Mouse (Mus musculus): Measurements from ENCODE around the gene Crtac1. TPM values are rescaled to one million over a fixed set of nuclear protein-coding genes. Genes with fewer than 3 reads are reported as not detected.

Crtac1 gene
- polyA plus RNA-seq, 1 experiment from 2014 or later = 0.80 TPM

GRCm38 (mm10) chr19:42363551-42363950 lies 68.0 kb downstream of the Crtac1 start:
- ATAC-seq (ENCODE audit: insufficient number of reproducible peaks, insufficient read depth, low FRiP score, low read depth) = no peak
- no peaks in the 10 kb centered on the region for H3K36me3 ChIP-seq (ENCODE audit: control insufficient read depth, insufficient read depth, low read length)

GRCm38 (mm10) chr19:42358406-42358805 lies 73.2 kb downstream of the Crtac1 start:
- H3K4me2 ChIP-seq (ENCODE audit: low read length) = no peak overlapping the region
- no peak for ATAC-seq (ENCODE audit: insufficient number of reproducible peaks, insufficient read depth, low FRiP score, low read depth)
- H3K4me3 ChIP-seq (ENCODE audit: control insufficient read depth in 1 of 2, insufficient read depth in 1 of 2, low read depth in 1 of 2, low read length in 2 of 2) = no peak overlapping the region
- H3K36me3 ChIP-seq (ENCODE audit: control insufficient read depth, insufficient read depth, low read length) = no peaks in the 10 kb centered on the region
- 0 out of 2 replicates have a peak, but pooled peaks cover 3% of the 10 kb centered on the region for H3K27me3 ChIP-seq (ENCODE audit: control insufficient read depth, insufficient read depth, low read length)
- H3K27ac ChIP-seq (replicated peaks in 1 of 2; ENCODE audit: control insufficient read depth in 1 of 2, insufficient read depth in 1 of 2, low read depth in 2 of 2, low read length in 2 of 2) = no peak overlapping the region
- WGBS = 62% methylated on average over 7 of the region's 7 CpGs
- no peak overlapping the region for H3K9ac ChIP-seq (ENCODE audit: low read length)
- H3K4me1 ChIP-seq (ENCODE audit: control insufficient read depth in 2 of 2, insufficient read depth in 2 of 2, low read length in 2 of 2) = no peaks in the 10 kb centered on the region
- H3K9me3 ChIP-seq (ENCODE audit: control insufficient read depth, low read length) = no peaks in the 10 kb centered on the region

More at GRCm38 (mm10) chr19:42363551-42363950, 68.0 kb downstream of the Crtac1 start:
- Histone ChIP-seq H3K4me2 (ENCODE audit: low read length) (no peak overlapping the region), H3K27ac (replicated peaks in 1 of 2; ENCODE audit: control insufficient read depth in 1 of 2, insufficient read depth in 1 of 2, low read depth in 2 of 2, low read length in 2 of 2) (no peak overlapping the region), H3K4me3 (ENCODE audit: control insufficient read depth in 1 of 2, insufficient read depth in 1 of 2, low read depth in 1 of 2, low read length in 2 of 2) (no peak overlapping the region), H3K9ac (ENCODE audit: low read length) (no peak overlapping the region), H3K4me1 (ENCODE audit: control insufficient read depth in 2 of 2, insufficient read depth in 2 of 2, low read length in 2 of 2) (no peaks in the 10 kb centered on the region), H3K27me3 (ENCODE audit: control insufficient read depth, insufficient read depth, low read length) (0 out of 2 replicates have a peak, but pooled peaks cover under 1% of the 10 kb centered on the region), H3K9me3 (ENCODE audit: control insufficient read depth, low read length) (no peaks in the 10 kb centered on the region)
- WGBS = 77% methylated on average over 4 of the region's 4 CpGs

GRCm38 (mm10) chr19:42356854-42357253 lies 74.7 kb downstream of the Crtac1 start:
- Histone ChIP-seq H3K9me3 (ENCODE audit: control insufficient read depth, low read length) (no peaks in the 10 kb centered on the region), H3K27me3 (ENCODE audit: control insufficient read depth, insufficient read depth, low read length) (0 out of 2 replicates have a peak, but pooled peaks cover 3% of the 10 kb centered on the region), H3K4me2 (ENCODE audit: low read length) (no peak overlapping the region), H3K9ac (ENCODE audit: low read length) (no peak overlapping the region), H3K4me3 (ENCODE audit: control insufficient read depth in 1 of 2, insufficient read depth in 1 of 2, low read depth in 1 of 2, low read length in 2 of 2) (no peak overlapping the region), H3K4me1 (ENCODE audit: control insufficient read depth in 2 of 2, insufficient read depth in 2 of 2, low read length in 2 of 2) (no peaks in the 10 kb centered on the region), H3K27ac (replicated peaks in 1 of 2; ENCODE audit: control insufficient read depth in 1 of 2, insufficient read depth in 1 of 2, low read depth in 2 of 2, low read length in 2 of 2) (no peak overlapping the region), H3K36me3 (ENCODE audit: control insufficient read depth, insufficient read depth, low read length) (no peaks in the 10 kb centered on the region)
- no peak for ATAC-seq (ENCODE audit: insufficient number of reproducible peaks, insufficient read depth, low FRiP score, low read depth)
- 71% methylated on average over 5 of the region's 5 CpGs for WGBS

GRCm38 (mm10) chr19:42355476-42355875 lies 76.1 kb downstream of the Crtac1 start:
- H3K4me1 ChIP-seq (ENCODE audit: control insufficient read depth in 2 of 2, insufficient read depth in 2 of 2, low read length in 2 of 2) = no peaks in the 10 kb centered on the region
- no peak overlapping the region for H3K4me3 ChIP-seq (ENCODE audit: control insufficient read depth in 1 of 2, insufficient read depth in 1 of 2, low read depth in 1 of 2, low read length in 2 of 2)
- H3K9me3 ChIP-seq (ENCODE audit: control insufficient read depth, low read length) = no peaks in the 10 kb centered on the region
- no peak overlapping the region for H3K9ac ChIP-seq (ENCODE audit: low read length)
- no peaks in the 10 kb centered on the region for H3K36me3 ChIP-seq (ENCODE audit: control insufficient read depth, insufficient read depth, low read length)
- H3K4me2 ChIP-seq (ENCODE audit: low read length) = no peak overlapping the region
- no peak overlapping the region for H3K27ac ChIP-seq (replicated peaks in 1 of 2; ENCODE audit: control insufficient read depth in 1 of 2, insufficient read depth in 1 of 2, low read depth in 2 of 2, low read length in 2 of 2)
- 0 out of 2 replicates have a peak, but pooled peaks cover 3% of the 10 kb centered on the region for H3K27me3 ChIP-seq (ENCODE audit: control insufficient read depth, insufficient read depth, low read length)
- ATAC-seq (ENCODE audit: insufficient number of reproducible peaks, insufficient read depth, low FRiP score, low read depth) = no peak
- 91% methylated on average over 16 of the region's 16 CpGs for WGBS

- WGBS = 46% methylated on average over 6 of the region's 6 CpGs
- H3K4me2 ChIP-seq (ENCODE audit: low read length) = no peak overlapping the region
- H3K36me3 ChIP-seq (ENCODE audit: control insufficient read depth, insufficient read depth, low read length) = no peaks in the 10 kb centered on the region
- H3K9ac ChIP-seq (ENCODE audit: low read length) = no peak overlapping the region
- H3K4me3 ChIP-seq (ENCODE audit: control insufficient read depth in 1 of 2, insufficient read depth in 1 of 2, low read depth in 1 of 2, low read length in 2 of 2) = no peak overlapping the region
- no peak for ATAC-seq (ENCODE audit: insufficient number of reproducible peaks, insufficient read depth, low FRiP score, low read depth)
- H3K27me3 ChIP-seq (ENCODE audit: control insufficient read depth, insufficient read depth, low read length) = no peaks in the 10 kb centered on the region
- no peak overlapping the region for H3K27ac ChIP-seq (replicated peaks in 1 of 2; ENCODE audit: control insufficient read depth in 1 of 2, insufficient read depth in 1 of 2, low read depth in 2 of 2, low read length in 2 of 2)
- H3K9me3 ChIP-seq (ENCODE audit: control insufficient read depth, low read length) = no peaks in the 10 kb centered on the region
- no peaks in the 10 kb centered on the region for H3K4me1 ChIP-seq (ENCODE audit: control insufficient read depth in 2 of 2, insufficient read depth in 2 of 2, low read length in 2 of 2)
Observed at GRCm38 (mm10) chr19:42341183-42341582, 90.4 kb downstream of the Crtac1 start.

GRCm38 (mm10) chr19:42332081-42332736 lies 99.4 kb downstream of the Crtac1 start:
- no peaks in the 10 kb centered on the region for H3K36me3 ChIP-seq (ENCODE audit: control insufficient read depth, insufficient read depth, low read length)
- H3K4me2 ChIP-seq (ENCODE audit: low read length) = no peak overlapping the region
- H3K27me3 ChIP-seq (ENCODE audit: control insufficient read depth, insufficient read depth, low read length) = no peaks in the 10 kb centered on the region
- no peak for ATAC-seq (ENCODE audit: insufficient number of reproducible peaks, insufficient read depth, low FRiP score, low read depth)
- H3K4me3 ChIP-seq (ENCODE audit: control insufficient read depth in 1 of 2, insufficient read depth in 1 of 2, low read depth in 1 of 2, low read length in 2 of 2) = no peak overlapping the region
- no peak overlapping the region for H3K27ac ChIP-seq (replicated peaks in 1 of 2; ENCODE audit: control insufficient read depth in 1 of 2, insufficient read depth in 1 of 2, low read depth in 2 of 2, low read length in 2 of 2)
- 51% methylated on average over 9 of the region's 9 CpGs for WGBS
- no peaks in the 10 kb centered on the region for H3K9me3 ChIP-seq (ENCODE audit: control insufficient read depth, low read length)
- H3K9ac ChIP-seq (ENCODE audit: low read length) = no peak overlapping the region
- H3K4me1 ChIP-seq (ENCODE audit: control insufficient read depth in 2 of 2, insufficient read depth in 2 of 2, low read length in 2 of 2) = no peaks in the 10 kb centered on the region

- Histone ChIP-seq H3K27ac (replicated peaks in 1 of 2; ENCODE audit: control insufficient read depth in 1 of 2, insufficient read depth in 1 of 2, low read depth in 2 of 2, low read length in 2 of 2) (no peak overlapping the region), H3K36me3 (ENCODE audit: control insufficient read depth, insufficient read depth, low read length) (no peaks in the 10 kb centered on the region), H3K9me3 (ENCODE audit: control insufficient read depth, low read length) (no peaks in the 10 kb centered on the region), H3K4me3 (ENCODE audit: control insufficient read depth in 1 of 2, insufficient read depth in 1 of 2, low read depth in 1 of 2, low read length in 2 of 2) (no peak overlapping the region), H3K9ac (ENCODE audit: low read length) (no peak overlapping the region), H3K4me2 (ENCODE audit: low read length) (no peak overlapping the region), H3K27me3 (ENCODE audit: control insufficient read depth, insufficient read depth, low read length) (no peaks in the 10 kb centered on the region), H3K4me1 (ENCODE audit: control insufficient read depth in 2 of 2, insufficient read depth in 2 of 2, low read length in 2 of 2) (no peaks in the 10 kb centered on the region)
- WGBS = 74% methylated on average over 7 of the region's 7 CpGs
- no peak for ATAC-seq (ENCODE audit: insufficient number of reproducible peaks, insufficient read depth, low FRiP score, low read depth)
Observed at GRCm38 (mm10) chr19:42331446-42331845, 100.1 kb downstream of the Crtac1 start.

- H3K4me3 ChIP-seq (ENCODE audit: control insufficient read depth in 1 of 2, insufficient read depth in 1 of 2, low read depth in 1 of 2, low read length in 2 of 2) = no peak overlapping the region
- ATAC-seq (ENCODE audit: insufficient number of reproducible peaks, insufficient read depth, low FRiP score, low read depth) = no peak
- H3K4me2 ChIP-seq (ENCODE audit: low read length) = no peak overlapping the region
- H3K27ac ChIP-seq (replicated peaks in 1 of 2; ENCODE audit: control insufficient read depth in 1 of 2, insufficient read depth in 1 of 2, low read depth in 2 of 2, low read length in 2 of 2) = no peak overlapping the region
- 75% methylated on average over 9 of the region's 9 CpGs for WGBS
- H3K9ac ChIP-seq (ENCODE audit: low read length) = no peak overlapping the region
- no peaks in the 10 kb centered on the region for H3K36me3 ChIP-seq (ENCODE audit: control insufficient read depth, insufficient read depth, low read length)
- H3K27me3 ChIP-seq (ENCODE audit: control insufficient read depth, insufficient read depth, low read length) = no peaks in the 10 kb centered on the region
- H3K4me1 ChIP-seq (ENCODE audit: control insufficient read depth in 2 of 2, insufficient read depth in 2 of 2, low read length in 2 of 2) = no peaks in the 10 kb centered on the region
- H3K9me3 ChIP-seq (ENCODE audit: control insufficient read depth, low read length) = no peaks in the 10 kb centered on the region
Observed at GRCm38 (mm10) chr19:42328160-42328559, 103.4 kb downstream of the Crtac1 start.
